Comparison of ENCODE assay signal across 6 mouse cellular contexts in the genomic region with DNA sequence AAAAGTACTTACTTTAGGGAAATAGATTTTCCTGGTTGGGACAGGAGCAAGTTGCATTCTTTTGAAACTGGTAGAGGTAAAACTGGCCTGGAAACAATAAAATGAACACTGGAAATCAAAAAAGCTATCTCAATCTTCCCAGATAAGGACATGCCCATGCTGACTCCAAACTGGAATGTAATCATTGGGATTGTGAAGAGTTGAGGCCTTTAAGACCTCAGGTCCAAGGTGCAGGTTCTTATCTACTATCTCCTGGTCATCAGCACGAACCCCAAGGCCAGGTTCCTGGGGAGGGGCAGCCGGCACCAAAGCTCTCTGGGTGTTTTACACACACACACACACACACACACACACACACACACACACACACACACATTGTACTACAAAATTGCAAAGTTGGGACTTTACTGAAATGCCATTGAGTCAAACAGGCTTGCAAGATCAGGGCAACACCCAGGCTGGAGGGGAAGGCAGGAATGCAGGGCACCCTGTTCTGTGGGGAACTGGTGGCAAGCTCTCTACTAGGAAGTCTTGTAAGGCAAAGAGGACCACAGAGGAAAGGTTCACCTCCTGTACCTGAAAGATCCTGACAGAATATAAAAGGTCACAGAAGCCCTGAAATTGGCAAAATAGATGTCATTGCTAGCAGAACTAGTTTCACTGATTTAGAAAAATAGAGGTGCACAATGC.
DNase-seq lines count a peak whose midpoint lies in the region; ATAC-seq and TF ChIP-seq lines count a peak whose summit lies in the region.
"Not testable (repeated sequence)": the region's sequence is repeated elsewhere in the genome, so short reads cannot be mapped to it uniquely, and the experiment has no call there.

No protein-coding gene starts in this region.

- not testable (repeated sequence) for H3K4me1 ChIP-seq in embryonic facial prominence, embryonic 14.5 days (ENCODE audit: control insufficient read depth, insufficient read depth, low read length); intestine, embryonic 16.5 days (ENCODE audit: control insufficient read depth, insufficient read depth, low read length); limb, embryonic 10.5 days; liver, adult 2 months (ENCODE audit: control insufficient read depth, insufficient read depth, low read length)
- peaks cover 12% of the 10 kb centered on the region; the same call in 1 of the 2 replicates for H3K4me1 ChIP-seq in small intestine, adult 2 months (ENCODE audit: control insufficient read depth, insufficient read depth, insufficient read length, low read length)

- not testable (repeated sequence) for TF ChIP-seq CTCF in liver, adult 2 months (IDR thresholded peaks at IDR 0.05; ENCODE audit: low read depth, low read length); small intestine, adult 2 months (IDR thresholded peaks at IDR 0.05; ENCODE audit: extremely low read depth, insufficient read length, insufficient replicate concordance, low read depth, low read length)

- not testable (repeated sequence) for H3K4me2 ChIP-seq in embryonic facial prominence, embryonic 14.5 days (ENCODE audit: low read depth, low read length); intestine, embryonic 16.5 days (ENCODE audit: low read depth, low read length)

- not testable (repeated sequence) for H3K36me3 ChIP-seq in embryonic facial prominence, embryonic 14.5 days (ENCODE audit: control insufficient read depth, insufficient read depth, low read length); intestine, embryonic 16.5 days (ENCODE audit: control insufficient read depth, insufficient read depth, low read length); limb, embryonic 10.5 days; liver, adult 2 months (ENCODE audit: control insufficient read depth, insufficient read depth, low read length); small intestine, adult 2 months (ENCODE audit: control insufficient read depth, insufficient read depth, low read length)

- H3K27ac ChIP-seq in embryonic facial prominence, embryonic 14.5 days (replicated peaks; ENCODE audit: low read depth, low read length); limb, embryonic 10.5 days; liver, adult 2 months (replicated peaks; ENCODE audit: insufficient read depth, low read depth, low read length): not testable (repeated sequence)
- peak overlapping the region; percentile 45; the same call in 1 of the 2 replicates for H3K27ac ChIP-seq in intestine, embryonic 16.5 days (ENCODE audit: low read length)
- H3K27ac ChIP-seq in small intestine, adult 2 months (ENCODE audit: insufficient read depth, low read depth, low read length) = peak overlapping the region; percentile 78

- H3K27me3 ChIP-seq in embryonic facial prominence, embryonic 14.5 days (replicated peaks; ENCODE audit: control insufficient read depth, insufficient read depth, low read length); intestine, embryonic 16.5 days (replicated peaks; ENCODE audit: control insufficient read depth, insufficient read depth, low read length); limb, embryonic 10.5 days (ENCODE audit: low read depth, poor library complexity, severe bottlenecking); liver, adult 2 months (ENCODE audit: control insufficient read depth, insufficient read depth, low read length); small intestine, adult 2 months (ENCODE audit: control insufficient read depth, insufficient read depth, low read length): not testable (repeated sequence)

- 76% methylated on average over 2 of the region's 2 CpGs for WGBS in embryonic facial prominence, embryonic 14.5 days
- 61% methylated on average over 2 of the region's 2 CpGs for WGBS in intestine, embryonic 16.5 days
- 89% methylated on average over 2 of the region's 2 CpGs for whole genome bisulfite sequencing in limb, embryonic 10.5 days
- 28% methylated on average over 2 of the region's 2 CpGs for WGBS in liver, adult 2 months
- WGBS in small intestine, adult 2 months = 14% methylated on average over 2 of the region's 2 CpGs

- H3K4me3 ChIP-seq in embryonic facial prominence, embryonic 14.5 days (ENCODE audit: low read depth, low read length); intestine, embryonic 16.5 days (ENCODE audit: low read length); limb, embryonic 10.5 days; liver, adult 2 months (ENCODE audit: insufficient read depth, low read depth, low read length); small intestine, adult 2 months (ENCODE audit: low read depth, low read length): not testable (repeated sequence)

- not testable (repeated sequence) for H3K79me2 ChIP-seq in liver, adult 2 months (ENCODE audit: control insufficient read depth, insufficient read depth, low read length)

- not testable (repeated sequence) for H3K9ac ChIP-seq in embryonic facial prominence, embryonic 14.5 days (ENCODE audit: low read depth, low read length); intestine, embryonic 16.5 days (ENCODE audit: low read depth, low read length); liver, adult 2 months (ENCODE audit: low read depth, low read length)

- peak; percentile 6 for DNase-seq in embryonic facial prominence, embryonic 14.5 days (ENCODE audit: low spot score)
- DNase-seq in limb, embryonic 10.5 days (ENCODE audit: low spot score) = peak; percentile 6
- peak; percentile 61 for DNase-seq in liver, adult 2 months (ENCODE audit: extremely low read depth, low read depth, low spot score)
- DNase-seq in testis, postnatal 14 days (ENCODE audit: low spot score) = peak; percentile 1

- H3K9me3 ChIP-seq in embryonic facial prominence, embryonic 14.5 days (ENCODE audit: control insufficient read depth, low read length); intestine, embryonic 16.5 days (ENCODE audit: control insufficient read depth, low read length); limb, embryonic 10.5 days (replicated peaks): not testable (repeated sequence)

- not testable (repeated sequence) for ATAC-seq in embryonic facial prominence, embryonic 14.5 days (ENCODE audit: low read depth)
- ATAC-seq in intestine, embryonic 16.5 days = peak; percentile 91

- TF ChIP-seq POLR2A in liver, adult 2 months (IDR thresholded peaks at IDR 0.05; ENCODE audit: extremely low read depth, insufficient read depth, low read length); small intestine, adult 2 months (IDR thresholded peaks at IDR 0.05; ENCODE audit: low read depth, low read length): not testable (repeated sequence)

Comparison
In these comparisons a context has a peak if more than half of its experiments do, and no peak if none do; other contexts are left out.
1. DNase-seq: peak in every context shown above with its lines; median percentile 61 in liver, adult 2 months; 6 in embryonic facial prominence, embryonic 14.5 days; 6 in limb, embryonic 10.5 days; 1 in testis, postnatal 14 days.